ENCODE assay signal across 8 mouse cellular contexts in genomic region chr14:31891500-31892185, GRCm38 (mm10).
DNase-seq lines count a peak whose midpoint lies in the region; ATAC-seq and TF ChIP-seq lines count a peak whose summit lies in the region.

No protein-coding gene starts in this region.

- no peaks in the 10 kb centered on the region for H3K36me3 ChIP-seq in thymus, adult 2 months (ENCODE audit: control insufficient read depth, insufficient read depth, low read length)
- no peaks in the 10 kb centered on the region for H3K36me3 ChIP-seq in midbrain, embryonic 11.5 days (ENCODE audit: control insufficient read depth, insufficient read depth, low read length)
- H3K36me3 ChIP-seq in stomach, embryonic 14.5 days (ENCODE audit: control insufficient read depth, insufficient read depth, low read length), result no peaks in the 10 kb centered on the region

- no peak overlapping the region for H3K27ac ChIP-seq in thymus, adult 2 months (ENCODE audit: control insufficient read depth, insufficient read depth, low read length)
- H3K27ac ChIP-seq in midbrain, embryonic 11.5 days (ENCODE audit: low read depth, low read length), result peak overlapping the region; percentile 64
- no peak overlapping the region for H3K27ac ChIP-seq in stomach, embryonic 14.5 days (ENCODE audit: low read length)

- H3K4me1 ChIP-seq in thymus, adult 2 months (replicated peaks; ENCODE audit: control insufficient read depth, insufficient read depth, low read length), result no peaks in the 10 kb centered on the region
- H3K4me1 ChIP-seq in midbrain, embryonic 11.5 days (ENCODE audit: control insufficient read depth, insufficient read depth, low read length), result peaks cover 23% of the 10 kb centered on the region
- peaks cover 13% of the 10 kb centered on the region; the same call in 1 of the 2 replicates for H3K4me1 ChIP-seq in stomach, embryonic 14.5 days (ENCODE audit: control insufficient read depth, insufficient read depth, low read length)

- no peak for TF ChIP-seq POLR2A in thymus, adult 2 months (IDR thresholded peaks at IDR 0.05; ENCODE audit: control insufficient read depth, extremely low read depth, insufficient read depth, low read length, poor library complexity)

- ATAC-seq in midbrain, embryonic 11.5 days (ENCODE audit: low FRiP score), result peak; percentile 86
- peak; percentile 71; the same call in 1 of the 2 replicates for ATAC-seq in stomach, embryonic 14.5 days (ENCODE audit: insufficient number of reproducible peaks, insufficient read depth, low FRiP score, low read depth)
- ATAC-seq in granulocyte monocyte progenitor cell, adult 5-6 weeks (replicated peaks; ENCODE audit: poor library complexity, severe bottlenecking), result no peak

- no peak for TF ChIP-seq CTCF in thymus, adult 2 months (IDR thresholded peaks at IDR 0.05; ENCODE audit: borderline replicate concordance, control insufficient read depth, extremely low read depth, insufficient read depth, low read length, poor library complexity)

- intact Hi-C loops in heart, postnatal 36 days (cut with DNase I), result no loop called here
- intact Hi-C loops in left cerebral cortex, postnatal 10 days (cut with DNase I), result no loop called here

- peak; percentile 16 for DNase-seq in thymus, postnatal 0 days (ENCODE audit: low spot score)
- DNase-seq in thymus, adult 2 months, result no peak
- peak; percentile 3 for DNase-seq in fat pad, adult 2 months (ENCODE audit: extremely low read depth, low read depth, low spot score)
- DNase-seq in heart, postnatal 36 days, result peak; percentile 31 to 32
- peak; percentile 41 to 76 for DNase-seq in left cerebral cortex, postnatal 10 days (ENCODE audit: extremely low spot score in 1 of 2, low spot score in 2 of 2)
- DNase-seq in midbrain, embryonic 11.5 days (ENCODE audit: low spot score, missing footprints), result peak; percentile 95

- H3K27me3 ChIP-seq in thymus, adult 2 months (ENCODE audit: control insufficient read depth, insufficient read depth, low read length), result no peaks in the 10 kb centered on the region
- H3K27me3 ChIP-seq in midbrain, embryonic 11.5 days (ENCODE audit: control insufficient read depth, insufficient read depth, low read length), result peaks cover 5% of the 10 kb centered on the region
- no peaks in the 10 kb centered on the region for H3K27me3 ChIP-seq in stomach, embryonic 14.5 days (ENCODE audit: control insufficient read depth, insufficient read depth, low read length)

- peak overlapping the region; percentile 47 for H3K9ac ChIP-seq in midbrain, embryonic 11.5 days (ENCODE audit: low read length)
- H3K9ac ChIP-seq in stomach, embryonic 14.5 days (replicated peaks; ENCODE audit: low read depth, low read length), result no peak overlapping the region; the same call in 1 of the 2 replicates

- H3K4me2 ChIP-seq in midbrain, embryonic 11.5 days, result peak overlapping the region; percentile 37
- peak overlapping the region; percentile 45 for H3K4me2 ChIP-seq in stomach, embryonic 14.5 days (replicated peaks; ENCODE audit: low read depth, low read length)

- WGBS in thymus, adult 2 months, result 65% methylated on average over 16 of the region's 16 CpGs
- 2% methylated on average over 16 of the region's 16 CpGs for WGBS in midbrain, embryonic 11.5 days
- WGBS in stomach, embryonic 14.5 days, result 5% methylated on average over 16 of the region's 16 CpGs

- H3K4me3 ChIP-seq in thymus, adult 2 months (ENCODE audit: control insufficient read depth, insufficient read depth, low read length), result no peak overlapping the region
- no peak overlapping the region for H3K4me3 ChIP-seq in midbrain, embryonic 11.5 days (ENCODE audit: low read depth, low read length)
- 0 out of 2 replicates have a peak overlapping the region, but pooled peaks have one; percentile 6 for H3K4me3 ChIP-seq in stomach, embryonic 14.5 days (ENCODE audit: low read depth, low read length)

- H3K9me3 ChIP-seq in midbrain, embryonic 11.5 days (ENCODE audit: control insufficient read depth, low read length), result no peaks in the 10 kb centered on the region
- no peaks in the 10 kb centered on the region for H3K9me3 ChIP-seq in stomach, embryonic 14.5 days (ENCODE audit: control insufficient read depth, low read depth, low read length)
